Mouse (Mus musculus) brain, adult 2 months (tissue): ENCODE measurements around the gene 4430402I18Rik.

ENCODE experiments used
- DNase-seq: peaks from one replicate; pipeline ENCODE4 v3.0.0; 2011; ENCODE audit warnings: low read depth, low spot score

Gene 4430402I18Rik

DNA sequence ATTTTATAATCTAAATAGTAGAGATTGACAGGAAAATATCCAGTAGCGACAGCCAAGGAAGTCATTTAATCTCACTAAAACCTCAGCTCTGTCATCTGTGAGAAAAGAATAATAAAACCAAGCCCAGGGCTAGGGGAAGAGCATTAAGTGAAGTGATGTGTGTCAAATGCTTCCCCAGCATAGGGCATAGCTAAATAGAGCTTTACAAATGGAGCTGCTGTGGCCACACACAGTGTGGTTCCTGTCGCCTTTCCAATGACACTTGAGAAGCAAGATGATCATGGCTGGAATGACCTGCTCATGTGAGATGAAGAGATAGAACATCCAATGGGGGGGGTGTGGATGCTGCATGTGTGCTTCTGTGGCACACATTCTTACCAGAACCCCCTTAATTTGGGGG is 65.5 kb downstream of the 4430402I18Rik start:
- DNase-seq = no peak

DNA sequence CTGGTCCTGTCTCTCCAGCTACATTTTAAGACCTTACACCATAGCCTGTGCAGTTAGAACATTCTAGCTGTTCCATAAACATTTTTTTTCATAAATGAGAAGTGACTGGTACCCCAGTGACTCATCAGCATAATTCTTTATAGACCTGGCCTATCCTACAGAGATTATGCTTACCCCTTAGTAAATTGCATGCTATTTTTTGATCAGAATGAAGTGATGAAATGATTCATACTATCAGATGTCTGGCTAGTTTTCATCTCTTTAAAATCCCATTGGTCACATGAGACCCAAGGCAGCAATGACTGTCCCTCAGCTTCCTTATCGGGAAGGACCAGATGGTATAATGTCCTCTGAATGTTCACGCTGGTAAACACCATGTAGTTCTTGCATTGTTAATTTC is 66.8 kb downstream of the 4430402I18Rik start:
- DNase-seq = peak; percentile 57

DNA sequence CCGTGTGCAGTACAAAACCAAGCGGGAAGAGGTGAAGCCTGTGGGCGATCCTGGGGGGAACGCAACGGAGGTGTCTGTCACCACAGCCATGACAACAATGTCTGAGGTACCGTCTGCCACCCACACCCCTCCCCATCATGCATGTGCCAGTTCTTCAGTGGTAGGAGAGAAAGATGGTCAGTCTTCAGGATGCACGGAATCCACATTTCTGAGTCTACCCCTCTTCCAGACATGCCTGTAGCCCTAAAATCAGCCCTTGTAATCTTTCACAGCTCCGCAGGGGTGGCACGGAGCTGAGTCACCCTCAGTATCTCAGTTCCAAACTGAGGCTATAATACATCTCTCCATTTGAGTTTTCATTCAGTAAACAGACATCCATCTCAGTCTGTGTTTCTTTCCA is 70.1 kb downstream of the 4430402I18Rik start:
- peak; percentile 72 for DNase-seq

DNA sequence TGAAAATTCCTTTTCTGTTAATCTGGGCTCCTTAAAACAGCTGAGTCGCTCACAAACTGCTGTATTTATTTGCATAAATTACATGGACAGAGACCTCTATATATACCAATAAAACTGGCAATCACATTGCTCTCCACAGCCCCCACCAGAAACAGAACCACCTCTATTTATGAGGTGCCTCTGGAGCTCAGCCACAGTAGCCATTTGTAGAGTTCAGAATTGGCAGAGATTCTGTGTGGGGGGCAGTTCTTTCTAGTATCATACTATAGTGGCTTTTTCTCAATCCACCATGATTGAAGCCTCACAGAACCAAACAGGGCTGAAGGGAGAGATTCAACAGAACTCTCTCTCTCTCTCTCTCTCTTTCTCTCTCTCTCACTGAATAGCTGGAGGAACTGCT is 71.0 kb downstream of the 4430402I18Rik start:
- DNase-seq = peak; percentile 62

- no peak for DNase-seq
These were observed 75.7 kb downstream of the 4430402I18Rik start for GRCm38 (mm10) chr19:28891864-28892263.

DNA sequence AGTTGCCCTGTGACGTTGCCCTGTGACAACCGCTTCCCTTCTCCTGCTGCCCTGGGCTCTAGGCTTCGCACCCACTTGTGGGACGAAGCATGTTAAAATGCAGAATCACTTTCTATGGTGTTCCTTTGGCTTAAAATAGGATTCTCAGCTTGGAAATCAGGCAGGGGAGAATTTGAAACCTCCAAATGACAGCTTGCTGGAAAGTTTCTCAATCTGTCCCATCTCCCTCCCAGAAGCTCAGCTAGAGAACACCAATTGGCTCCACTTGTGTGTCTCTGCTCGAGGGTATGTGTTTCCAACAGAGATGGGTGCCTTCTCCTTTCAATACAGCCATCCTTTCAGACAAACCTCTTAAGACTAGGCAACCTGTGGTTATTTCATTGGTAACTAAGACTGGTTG is 76.4 kb downstream of the 4430402I18Rik start:
- peak; percentile 65 for DNase-seq

DNA sequence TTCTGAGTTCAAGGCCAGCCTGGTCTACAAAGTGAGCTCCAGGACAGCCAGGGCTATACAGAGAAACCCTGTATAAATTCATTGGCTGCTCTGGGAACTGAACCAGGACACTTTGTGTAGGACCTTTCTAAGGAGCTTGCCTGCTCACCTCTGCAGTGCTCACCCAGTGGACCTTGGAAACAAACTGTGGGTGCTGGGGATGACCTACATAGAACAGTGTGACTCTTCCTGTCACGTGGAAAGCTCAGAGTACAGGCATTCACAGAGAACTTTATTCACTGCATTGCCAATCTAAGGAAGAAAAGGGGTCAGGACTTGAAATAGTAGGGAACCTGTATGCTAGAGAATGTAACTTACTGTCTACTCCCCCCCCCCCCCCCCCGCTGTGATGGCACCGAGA is 78.3 kb downstream of the 4430402I18Rik start:
- no peak for DNase-seq

- DNase-seq = peak; percentile 49
These were observed 79.1 kb downstream of the 4430402I18Rik start for GRCm38 (mm10) chr19:28888496-28888895.

DNA sequence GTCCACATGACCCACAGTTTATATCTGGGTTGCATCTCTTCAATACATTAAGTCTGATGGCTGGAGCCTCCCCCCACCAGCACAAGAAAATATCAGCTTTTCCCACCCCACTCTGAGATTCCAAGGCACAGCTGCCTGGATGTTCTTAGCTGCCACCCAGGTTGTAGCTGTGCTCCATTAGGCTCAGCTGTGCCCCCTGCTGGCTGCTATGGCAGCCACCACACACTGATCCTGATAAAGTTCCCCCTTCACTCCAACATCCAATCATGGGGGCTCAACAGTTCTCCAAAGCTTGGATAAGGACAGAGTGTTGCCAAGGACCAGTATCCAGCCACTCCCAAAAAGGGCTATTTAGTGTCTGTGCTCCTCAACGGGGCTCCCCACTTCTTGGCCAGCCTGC is 84.5 kb downstream of the 4430402I18Rik start:
- DNase-seq = peak; percentile 57

GRCm38 (mm10) chr19:28879476-28879875 is 88.1 kb downstream of the 4430402I18Rik start:
- no peak for DNase-seq

- no peak for DNase-seq
These were observed 97.2 kb downstream of the 4430402I18Rik start for GRCm38 (mm10) chr19:28870351-28870750.

GRCm38 (mm10) chr19:28869251-28869855 is 98.2 kb downstream of the 4430402I18Rik start:
- no peak for DNase-seq

DNA sequence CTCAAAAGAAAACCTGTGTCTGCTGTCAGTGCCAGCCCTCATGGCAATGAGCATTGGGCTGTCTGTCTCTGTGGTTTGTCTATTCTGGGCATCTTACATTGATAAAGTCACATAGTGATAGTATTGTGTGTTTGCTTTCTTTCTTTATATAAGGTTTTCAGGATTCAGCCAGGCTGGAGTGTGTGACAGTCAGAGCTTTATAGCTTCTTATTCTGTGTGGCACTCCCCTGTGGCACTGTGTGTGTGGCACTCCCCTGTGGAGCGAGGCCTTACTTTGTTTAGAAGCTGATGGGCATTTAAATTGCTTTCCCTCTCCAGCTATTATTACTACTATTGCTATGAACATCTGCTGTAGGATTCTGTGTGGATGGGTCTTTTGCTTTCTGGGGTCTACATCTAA is 102.1 kb downstream of the 4430402I18Rik start:
- DNase-seq = no peak

- peak; percentile 43 for DNase-seq
These were observed 102.6 kb downstream of the 4430402I18Rik start for GRCm38 (mm10) chr19:28864981-28865380.

GRCm38 (mm10) chr19:28863626-28864025 is 104.0 kb downstream of the 4430402I18Rik start:
- DNase-seq = no peak

DNA sequence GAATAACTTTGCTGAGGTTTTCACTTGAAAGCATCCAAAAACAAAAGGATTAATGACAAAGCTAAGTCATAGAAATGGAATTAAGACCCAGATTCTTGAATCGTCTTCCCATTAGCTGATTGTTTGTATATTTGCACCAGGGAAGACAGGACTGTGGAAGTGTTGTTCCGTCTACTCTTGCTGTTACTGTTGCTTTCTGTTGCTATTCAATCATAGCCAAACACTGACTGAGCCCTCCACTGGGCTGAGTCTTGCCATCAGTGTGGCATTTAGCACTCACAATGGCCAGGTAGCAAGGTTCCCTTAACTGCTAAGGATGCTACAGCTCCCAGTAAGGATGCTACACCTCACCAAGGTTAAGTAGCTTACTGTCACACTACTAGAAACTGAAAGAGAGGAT is 107.4 kb downstream of the 4430402I18Rik start:
- DNase-seq = no peak

- DNase-seq = no peak
These were observed 112.8 kb downstream of the 4430402I18Rik start for GRCm38 (mm10) chr19:28854831-28855230.

- DNase-seq = no peak
These were observed 115.6 kb downstream of the 4430402I18Rik start for GRCm38 (mm10) chr19:28852001-28852400.

DNA sequence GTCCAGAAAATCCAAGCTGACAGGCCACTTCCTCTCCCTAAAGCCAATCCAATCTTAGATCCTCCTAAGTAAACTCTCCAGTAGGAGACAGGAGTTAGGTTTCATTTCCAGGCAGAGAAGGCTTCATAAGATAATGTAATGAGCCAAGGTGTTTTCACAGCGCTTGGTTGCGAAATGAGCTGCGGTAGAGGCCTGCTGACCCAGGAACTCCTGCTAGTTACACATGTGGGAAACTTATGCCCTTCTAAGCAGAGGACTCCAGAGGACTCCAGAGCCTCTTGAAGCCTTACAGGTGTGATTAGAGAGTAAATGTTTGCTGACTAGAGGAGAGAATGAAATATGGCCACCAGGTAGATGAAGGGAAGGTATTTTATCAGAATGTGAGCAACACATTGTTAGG is 117.1 kb downstream of the 4430402I18Rik start:
- no peak for DNase-seq

DNA sequence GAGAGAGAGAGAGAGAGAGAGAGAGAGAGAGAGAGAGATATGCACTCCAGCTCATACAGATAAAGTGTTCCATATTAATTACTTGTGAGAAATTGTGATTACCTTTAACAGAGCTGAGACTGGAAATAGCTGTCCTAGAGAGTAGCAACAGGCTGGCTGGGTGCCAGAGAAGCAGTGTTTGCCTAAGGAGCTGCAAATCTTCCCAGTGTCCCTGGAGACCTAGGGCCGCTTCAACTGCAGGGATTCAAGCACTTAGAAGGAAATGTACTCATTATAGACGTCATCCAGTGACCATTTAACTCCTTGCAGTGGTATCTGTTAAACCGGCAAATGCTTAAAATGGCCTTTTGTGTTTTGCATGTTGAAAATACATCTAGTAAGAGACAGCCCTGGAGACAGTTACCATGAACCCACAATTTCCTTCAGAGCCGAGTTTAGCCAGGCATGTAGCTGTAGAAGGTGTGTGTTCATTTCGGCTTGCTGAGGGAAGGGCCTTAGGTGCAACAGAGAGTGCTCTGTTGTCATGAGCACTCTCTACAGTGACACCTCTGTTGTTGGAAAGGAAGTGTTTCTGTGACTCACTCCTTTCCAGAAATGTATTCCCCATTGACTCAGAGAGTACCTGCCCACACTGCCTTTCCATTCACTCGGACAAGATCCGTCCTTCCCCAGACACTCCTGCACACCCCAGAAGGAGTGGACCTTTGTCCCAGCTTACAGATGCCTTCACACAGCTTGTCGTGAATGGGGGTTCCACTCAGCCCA is 122.5 kb downstream of the 4430402I18Rik start:
- DNase-seq = peak; percentile 69
